Mouse (Mus musculus) kidney, adult 2 months (tissue): ENCODE results near the gene Klrd1. TPM values are rescaled to one million over a fixed set of nuclear protein-coding genes. Genes with fewer than 3 reads are reported as not detected.
"Not testable (repeated sequence)": the region's sequence is repeated elsewhere in the genome, so short reads cannot be mapped to it uniquely, and the experiment has no call there.

Experiments used
- DNase-seq: peaks from one replicate; pipeline ENCODE4 v3.0.0; 2021
- H3K27ac ChIP-seq: fragments of 200-500 bp; 2 replicates; pipeline ENCODE4 v1.5.1; 2012; ENCODE audit warnings: low read depth, low read length, control low read depth, inconsistent platforms; ENCODE audit not compliant: insufficient read depth
- H3K27me3 ChIP-seq: fragments of 200-500 bp; replicated peaks from 2 replicates; pipeline ENCODE4 v1.6.1; 2012; ENCODE audit warnings: mild to moderate bottlenecking, moderate library complexity, low read length, inconsistent platforms; ENCODE audit not compliant: control insufficient read depth, insufficient read depth
- H3K36me3 ChIP-seq: fragments of 200-500 bp; 2 replicates; pipeline ENCODE4 v1.6.1; 2012; ENCODE audit warnings: mild to moderate bottlenecking, moderate library complexity, low read length, inconsistent platforms; ENCODE audit not compliant: control insufficient read depth, insufficient read depth
- H3K4me1 ChIP-seq: fragments of 200-500 bp; 2 replicates; pipeline ENCODE4 v1.6.1; 2011; ENCODE audit warnings: low read length; ENCODE audit not compliant: control insufficient read depth, insufficient read depth
- H3K4me3 ChIP-seq: fragments of 200-500 bp; 2 replicates; pipeline ENCODE4 v1.5.1; 2011; ENCODE audit warnings: mild to moderate bottlenecking, low read depth, low read length, control low read depth; ENCODE audit not compliant: insufficient read depth
- CTCF ChIP-seq: fragments of 200-500 bp; conservative IDR thresholded peaks from 2 replicates; pipeline ENCODE4 v1.5.1; 2011; ENCODE audit warnings: low read depth, mild to moderate bottlenecking, control low read depth, low read length, moderate library complexity, mixed read lengths; ENCODE audit not compliant: insufficient read depth, insufficient read length
- POLR2A ChIP-seq: fragments of 200-500 bp; IDR thresholded peaks from one replicate; pipeline ENCODE4 v1.6.1; 2011; ENCODE audit warnings: low read depth, low read length, control low read depth
- WGBS: fragments of 180-500 bp; shearing (Covaris S2); methylation state at CpG from one replicate; pipeline ENCODE4 v1.1.7; 2018; 5-methylcytosine and 5-hydroxymethylcytosine counted together
- polyA plus RNA-seq: library from polyadenylated mRNA; depleted of rRNA; stranded (reverse); fragments of >200 nt; gene quantifications from 2 replicates; pipeline ENCODE4 v1.2.3, GENCODE M21; 2012; rRNA removed

Klrd1 gene
- polyA plus RNA-seq, 1 experiment: 0.72 TPM

- no peak overlapping the region for H3K4me3 ChIP-seq
- DNase-seq: no peak
- H3K36me3 ChIP-seq: no peaks in the 10 kb centered on the region
- H3K4me1 ChIP-seq: no peaks in the 10 kb centered on the region
- TF ChIP-seq POLR2A (no peak), CTCF (no peak)
- H3K27me3 ChIP-seq: no peaks in the 10 kb centered on the region; the same call in 1 of the 2 replicates
- no peak overlapping the region for H3K27ac ChIP-seq
Measured at GRCm38 (mm10) chr6:129608372-129608771, 16.8 kb downstream of the Klrd1 start.

GRCm38 (mm10) chr6:129623735-129624134 lies 32.2 kb downstream of the Klrd1 start, which contains the start of gene Klrk1:
TSS of gene Klrk1 (minus strand) at chr6:129623864.
- 72% methylated on average over 4 of the region's 4 CpGs for WGBS
- H3K36me3 ChIP-seq: no peaks in the 10 kb centered on the region
- DNase-seq: no peak
- H3K27me3 ChIP-seq: no peaks in the 10 kb centered on the region
- no peak within 1 kb of the TSS for H3K27ac ChIP-seq
- no peak within 1 kb of the TSS for H3K4me3 ChIP-seq
- no peak for TF ChIP-seq CTCF
- no peak for TF ChIP-seq POLR2A
- no peaks in the 10 kb centered on the region for H3K4me1 ChIP-seq

- not testable (repeated sequence) for DNase-seq, H3K4me3 ChIP-seq, H3K4me1 ChIP-seq, H3K27ac ChIP-seq, H3K36me3 ChIP-seq, H3K27me3 ChIP-seq
- WGBS: 83% methylated on average over 2 of the region's 2 CpGs
Measured at GRCm38 (mm10) chr6:129631046-129631445, 39.5 kb downstream of the Klrd1 start.

- H3K36me3 ChIP-seq, H3K27me3 ChIP-seq, H3K27ac ChIP-seq, H3K4me1 ChIP-seq, DNase-seq, H3K4me3 ChIP-seq: not testable (repeated sequence)
- WGBS: 83% methylated on average over 3 of the region's 3 CpGs
Measured at GRCm38 (mm10) chr6:129643237-129643636, 51.7 kb downstream of the Klrd1 start, which contains the start of gene Klrc3. TSS of gene Klrc3 (minus strand) at chr6:129643337.

GRCm38 (mm10) chr6:129644054-129644453 lies 52.5 kb downstream of the Klrd1 start:
- not testable (repeated sequence) for H3K4me3 ChIP-seq, H3K27me3 ChIP-seq, H3K36me3 ChIP-seq, H3K27ac ChIP-seq, H3K4me1 ChIP-seq, DNase-seq
- WGBS: 60% methylated on average over 1 of the region's 3 CpGs

Other genes starting within 250 kb of the Klrd1 start
- gene Clec12a, start 249.1 kb upstream of the Klrd1 start, polyA plus RNA-seq: 0.34 and 0.63 TPM in 2 replicates
- 0.06 and 0.12 TPM in 2 replicates for gene Clec12b, start 205.9 kb upstream of the Klrd1 start, polyA plus RNA-seq
- 0.24 and 0.41 TPM in 2 replicates for gene Clec1b, start 194.5 kb upstream of the Klrd1 start, polyA plus RNA-seq
- 0.42 and 0.86 TPM in 2 replicates for gene Clec9a, start 182.9 kb upstream of the Klrd1 start, polyA plus RNA-seq
- 2.6 and 2.8 TPM in 2 replicates for gene Clec1a, start 139.8 kb upstream of the Klrd1 start, polyA plus RNA-seq
- gene Olr1, start 84.6 kb upstream of the Klrd1 start, polyA plus RNA-seq: 0.03 and 0.17 TPM in 2 replicates
- 124 and 212 TPM in 2 replicates for gene Tmem52b, start 79.2 kb upstream of the Klrd1 start, polyA plus RNA-seq
- gene Gabarapl1, start 58.6 kb upstream of the Klrd1 start, polyA plus RNA-seq: 648 and 804 TPM in 2 replicates
- gene Klre1, start 13.9 kb upstream of the Klrd1 start, polyA plus RNA-seq: 0.30 TPM in 1 of 2 replicates, not detected in the other
- 0.18 and 0.41 TPM in 2 replicates for gene Klrk1, start 32.1 kb downstream of the Klrd1 start, polyA plus RNA-seq
- gene Klrc3, start 51.6 kb downstream of the Klrd1 start, polyA plus RNA-seq: 0.17 TPM in 1 of 2 replicates, not detected in the other
- 0.06 and 0.26 TPM in 2 replicates for gene Klrc2, start 68.9 kb downstream of the Klrd1 start, polyA plus RNA-seq
- gene Klrc1, start 87.2 kb downstream of the Klrd1 start, polyA plus RNA-seq: 0.34 TPM in 1 of 2 replicates, not detected in the other
- not detected in 2 replicates for gene Klri1, start 125.3 kb downstream of the Klrd1 start, polyA plus RNA-seq
- 0.01 and 0.06 TPM in 2 replicates for gene Klri2, start 148.7 kb downstream of the Klrd1 start, polyA plus RNA-seq
- gene Gm156, start 192.5 kb downstream of the Klrd1 start, polyA plus RNA-seq: not detected in 2 replicates